Mouse (Mus musculus): Measurements from ENCODE around the gene Rnase10. TPM values are rescaled to one million over a fixed set of nuclear protein-coding genes. Genes with fewer than 3 reads are reported as not detected.

The Rnase10 gene
- not detected for total RNA-seq (2023)

DNA sequence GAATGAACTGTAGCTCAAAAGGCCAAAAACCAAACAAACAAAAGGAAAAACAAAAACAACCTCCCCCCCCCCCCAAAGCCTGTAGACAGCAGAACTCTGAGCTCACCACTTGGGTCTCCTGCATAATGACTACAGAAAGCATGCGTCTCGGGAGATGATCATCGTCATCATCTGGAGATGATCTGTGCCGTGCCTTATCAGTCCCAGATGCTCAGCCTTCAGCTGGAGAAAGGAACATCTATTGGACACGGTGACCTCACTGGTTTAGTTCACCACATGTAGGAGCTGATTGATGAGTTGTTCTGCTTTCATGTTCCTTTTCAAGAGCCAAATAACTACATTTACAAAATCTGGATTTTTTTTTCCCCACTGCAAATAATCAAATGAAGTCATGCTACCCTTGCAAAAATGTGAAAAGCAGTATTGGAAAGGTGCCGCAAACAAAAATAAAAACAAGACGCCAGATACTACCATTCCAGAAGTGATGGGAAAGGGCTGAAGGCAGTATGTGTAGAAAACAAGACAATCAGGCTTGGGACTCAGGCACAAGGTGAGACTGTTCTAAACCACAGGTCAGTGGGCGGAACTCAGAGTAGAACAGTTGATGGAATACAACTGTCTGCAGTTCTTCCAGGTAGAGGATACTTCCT is at the start of gene Rnase10:
Gene Rnase10, plus strand, starts transcription at position 600 of the 650 bp plus-strand sequence.

DNA sequence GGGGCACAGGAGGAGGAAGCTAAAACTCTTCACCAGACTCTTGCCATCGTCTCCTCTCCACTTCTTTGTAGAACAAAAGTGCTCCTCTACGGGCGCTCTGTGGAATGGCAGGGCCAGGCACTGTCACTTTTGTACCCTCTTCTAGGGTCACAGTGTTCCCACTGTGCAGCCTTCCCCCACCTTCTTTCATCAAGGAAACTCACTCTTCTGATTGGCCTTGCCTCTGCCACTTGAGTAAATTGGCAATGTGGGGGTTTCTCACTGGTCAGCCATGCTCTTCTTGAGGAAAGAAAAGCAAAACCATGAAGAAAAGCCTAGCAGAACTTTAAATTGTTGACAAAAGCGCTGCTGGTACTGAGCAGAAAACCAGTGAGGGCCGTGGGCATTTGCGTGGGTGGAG is 34.2 kb downstream of the Rnase10 start, which contains the start of gene Rnase9:
Gene Rnase9, minus strand, starts transcription at position 101 of the 400 bp plus-strand sequence.

DNA sequence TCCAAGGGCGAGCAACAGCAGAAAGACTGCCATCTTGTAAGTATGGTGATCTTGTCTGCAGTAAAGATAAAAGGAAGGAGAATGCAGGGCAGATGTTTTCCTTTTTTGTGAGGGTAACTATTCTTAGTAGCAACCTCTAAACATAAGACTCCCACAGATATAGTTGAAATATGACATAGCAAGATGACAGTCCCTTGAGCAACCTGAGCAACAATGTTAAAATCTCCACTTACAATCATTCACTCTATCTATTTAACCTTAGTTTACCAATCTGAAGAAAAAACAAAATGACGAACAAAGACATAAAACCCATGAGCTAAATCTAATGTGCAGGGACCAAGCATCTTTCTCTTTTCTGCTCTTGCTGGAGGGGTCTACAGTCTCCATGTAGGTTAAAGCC is 42.5 kb downstream of the Rnase10 start, which contains the start of gene Rnase11:
Gene Rnase11, minus strand, starts transcription at position 101 of the 400 bp plus-strand sequence.

DNA sequence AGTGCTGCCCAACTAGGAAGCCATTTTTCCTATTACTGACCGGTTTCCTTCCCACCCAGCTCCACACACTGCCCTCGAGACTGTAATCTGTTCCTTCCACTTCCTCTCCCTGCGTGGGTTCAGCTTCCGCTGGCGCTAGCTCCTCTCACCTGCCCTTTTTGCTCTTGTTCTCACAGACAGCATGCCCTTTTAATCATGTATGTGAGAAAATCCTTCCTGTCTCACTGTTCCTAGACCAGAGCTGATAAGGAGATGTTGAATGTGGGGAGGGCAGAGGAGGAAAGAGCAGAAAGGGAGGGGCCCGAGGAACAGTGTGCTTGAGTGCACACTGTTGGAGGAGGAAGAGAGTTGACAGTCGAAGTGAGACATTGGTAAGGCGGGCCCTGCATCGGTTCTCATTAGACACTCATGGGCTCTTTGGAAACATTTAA is 49.9 kb downstream of the Rnase10 start, which contains the start of gene Rnase12:
Gene Rnase12, minus strand, starts transcription at position 261 of the 431 bp plus-strand sequence.

Other genes with a start within 250 kb of the Rnase10 start
- gene Ttc5, start 222.2 kb upstream of the Rnase10 start, total RNA-seq (2023), result 10 to 100 TPM; 79.2 to 79.7 TPM
- under 1 TPM in 1 of 2 experiments, not detected in 1; 0.50 TPM for gene Ccnb1ip1, start 200.0 kb upstream of the Rnase10 start, total RNA-seq (2023)
- gene Parp2, start 199.9 kb upstream of the Rnase10 start, total RNA-seq (2023), result 10 to 100 TPM; 49.9 to 50.6 TPM
- 10 to 100 TPM; 40.3 to 43.6 TPM for gene Tep1, start 137.2 kb upstream of the Rnase10 start, total RNA-seq (2023)
- not detected for gene Klhl33, start 110.2 kb upstream of the Rnase10 start, total RNA-seq (2023)
- gene Osgep, start 82.9 kb upstream of the Rnase10 start, total RNA-seq (2023), result 10 to 100 TPM; 29.2 to 31.8 TPM
- 10 to 100 TPM; 45.3 to 49.3 TPM for gene Apex1, start 82.8 kb upstream of the Rnase10 start, total RNA-seq (2023)
- 10 to 100 TPM; 72.8 to 86.5 TPM for gene Pip4p1, start 76.9 kb upstream of the Rnase10 start, total RNA-seq (2023)
- gene Pnp, start 76.7 kb upstream of the Rnase10 start, total RNA-seq (2023), result 10 to 100 TPM; 14.9 to 29.4 TPM
- gene Gm49342, start 63.2 kb upstream of the Rnase10 start, total RNA-seq (2023), result 10 to 100 TPM in 1 of 2 experiments, 1 to 10 TPM in 1; 9.2 to 28.2 TPM
- gene Pnp2, start 51.8 kb upstream of the Rnase10 start, total RNA-seq (2023), result 1 to 10 TPM in 1 of 2 experiments, under 1 TPM in 1; 0.56 to 1.3 TPM
- gene Rnase9, start 34.1 kb downstream of the Rnase10 start, total RNA-seq (2023), result not detected
- not detected for gene Rnase11, start 42.4 kb downstream of the Rnase10 start, total RNA-seq (2023)
- gene Rnase12, start 49.9 kb downstream of the Rnase10 start, total RNA-seq (2023), result not detected
- gene Olfr750, start 66.7 kb downstream of the Rnase10 start, total RNA-seq (2023), result not detected
- 1 to 10 TPM in 1 of 2 experiments, under 1 TPM in 1; 0.76 to 1.7 TPM for gene Rnase4, start 83.3 kb downstream of the Rnase10 start, total RNA-seq (2023)
- gene Ang, start 83.4 kb downstream of the Rnase10 start, total RNA-seq (2023), result not detected
- gene Eddm3b, start 106.7 kb downstream of the Rnase10 start, total RNA-seq (2023), result not detected
- 1 to 10 TPM; 3.9 to 4.3 TPM for gene Rnase6, start 116.2 kb downstream of the Rnase10 start, total RNA-seq (2023)
- not detected for gene Rnase1, start 139.0 kb downstream of the Rnase10 start, total RNA-seq (2023)
- not detected for gene Rnase2b, start 154.5 kb downstream of the Rnase10 start, total RNA-seq (2023)
- not detected for gene Ang2, start 191.4 kb downstream of the Rnase10 start, total RNA-seq (2023)
- not detected for gene Ear14, start 195.6 kb downstream of the Rnase10 start, total RNA-seq (2023)
- not detected for gene Rnase2a, start 248.4 kb downstream of the Rnase10 start, total RNA-seq (2023)

Data from T-cell, adult 66 days (primary cell).